Mouse (Mus musculus): ENCODE results near the gene Ssh2. TPM values are rescaled to one million over a fixed set of nuclear protein-coding genes. Genes with fewer than 3 reads are reported as not detected.
A peak's percentile ranks its signal among the peaks of the same experiment; 100 is the strongest.

Gene Ssh2
- polyA plus RNA-seq, 1 experiment from 2014 or later: 3.0 TPM

- H3K27me3 ChIP-seq (ENCODE audit: control insufficient read depth, insufficient read depth, low read length): no peaks in the 10 kb centered on the region
- TF ChIP-seq EP300 (optimal IDR thresholded peaks at IDR 0.05) (no peak), CTCF (IDR thresholded peaks at IDR 0.05; ENCODE audit: low read depth) (no peak)
- no peak overlapping the region for H3K4me2 ChIP-seq (replicated peaks; ENCODE audit: low read depth)
- ATAC-seq (ENCODE audit: low FRiP score, low TSS enrichment) (no peak), DNase-seq (ENCODE audit: low spot score) (no peak)
- no peak overlapping the region for H3K4me3 ChIP-seq (ENCODE audit: low read depth, low read length)
- H3K9me3 ChIP-seq (ENCODE audit: control insufficient read depth, low read length): no peaks in the 10 kb centered on the region
- H3K4me1 ChIP-seq (replicated peaks; ENCODE audit: control insufficient read depth, insufficient read depth): no peaks in the 10 kb centered on the region
- H3K36me3 ChIP-seq (ENCODE audit: control insufficient read depth, insufficient read depth, low read length): no peaks in the 10 kb centered on the region
- no peak overlapping the region for H3K27ac ChIP-seq (replicated peaks)
- H3K9ac ChIP-seq (ENCODE audit: low read length): no peak overlapping the region
- WGBS: 78% methylated on average over 2 of the region's 2 CpGs
Measured at GRCm38 (mm10) chr11:77330529-77330928, 114.4 kb downstream of the Ssh2 start.

GRCm38 (mm10) chr11:77347273-77347672 lies 131.2 kb downstream of the Ssh2 start:
- Histone ChIP-seq H3K4me1 (replicated peaks; ENCODE audit: control insufficient read depth, insufficient read depth) (no peaks in the 10 kb centered on the region), H3K4me2 (replicated peaks; ENCODE audit: low read depth) (no peak overlapping the region)

GRCm38 (mm10) chr11:77348142-77348741 lies 132.2 kb downstream of the Ssh2 start:
- Histone ChIP-seq H3K27me3 (ENCODE audit: control insufficient read depth, insufficient read depth, low read length) (no peaks in the 10 kb centered on the region), H3K9me3 (ENCODE audit: control insufficient read depth, low read length) (no peaks in the 10 kb centered on the region), H3K36me3 (ENCODE audit: control insufficient read depth, insufficient read depth, low read length) (no peaks in the 10 kb centered on the region), H3K27ac (replicated peaks) (peak overlapping the region; percentile 65; the same call in 1 of the 2 replicates), H3K4me2 (replicated peaks; ENCODE audit: low read depth) (peak overlapping the region; percentile 70), H3K4me1 (replicated peaks; ENCODE audit: control insufficient read depth, insufficient read depth) (no peaks in the 10 kb centered on the region), H3K4me3 (ENCODE audit: low read depth, low read length) (peak overlapping the region; percentile 68), H3K9ac (ENCODE audit: low read length) (peak overlapping the region; percentile 71)
- WGBS: 1% methylated on average over 51 of the region's 54 CpGs
- TF ChIP-seq EP300 (optimal IDR thresholded peaks at IDR 0.05) (no peak), CTCF (IDR thresholded peaks at IDR 0.05; ENCODE audit: low read depth) (no peak)
- ATAC-seq (ENCODE audit: low FRiP score, low TSS enrichment): peak; percentile 99
- DNase-seq (ENCODE audit: low spot score): peak; percentile 93

More at GRCm38 (mm10) chr11:77347273-77347672, 131.2 kb downstream of the Ssh2 start:
- 87% methylated on average over 4 of the region's 4 CpGs for WGBS
- Histone ChIP-seq H3K9me3 (ENCODE audit: control insufficient read depth, low read length) (no peaks in the 10 kb centered on the region), H3K9ac (ENCODE audit: low read length) (no peak overlapping the region), H3K36me3 (ENCODE audit: control insufficient read depth, insufficient read depth, low read length) (no peaks in the 10 kb centered on the region), H3K4me3 (ENCODE audit: low read depth, low read length) (no peak overlapping the region), H3K27me3 (ENCODE audit: control insufficient read depth, insufficient read depth, low read length) (no peaks in the 10 kb centered on the region), H3K27ac (replicated peaks) (no peak overlapping the region)
- no peak for ATAC-seq (ENCODE audit: low FRiP score, low TSS enrichment)
- DNase-seq (ENCODE audit: low spot score): no peak
- no peak for TF ChIP-seq EP300 (optimal IDR thresholded peaks at IDR 0.05)
- TF ChIP-seq CTCF (IDR thresholded peaks at IDR 0.05; ENCODE audit: low read depth): no peak

- Histone ChIP-seq H3K4me2 (replicated peaks; ENCODE audit: low read depth) (peak overlapping the region; percentile 70), H3K9me3 (ENCODE audit: control insufficient read depth, low read length) (no peaks in the 10 kb centered on the region), H3K4me1 (replicated peaks; ENCODE audit: control insufficient read depth, insufficient read depth) (no peaks in the 10 kb centered on the region), H3K27ac (replicated peaks) (no peak overlapping the region), H3K27me3 (ENCODE audit: control insufficient read depth, insufficient read depth, low read length) (no peaks in the 10 kb centered on the region), H3K9ac (ENCODE audit: low read length) (peak overlapping the region; percentile 71), H3K4me3 (ENCODE audit: low read depth, low read length) (peak overlapping the region; percentile 68), H3K36me3 (ENCODE audit: control insufficient read depth, insufficient read depth, low read length) (no peaks in the 10 kb centered on the region)
- TF ChIP-seq CTCF (IDR thresholded peaks at IDR 0.05; ENCODE audit: low read depth) (no peak), EP300 (optimal IDR thresholded peaks at IDR 0.05) (no peak)
- ATAC-seq (ENCODE audit: low FRiP score, low TSS enrichment) (no peak), DNase-seq (ENCODE audit: low spot score) (no peak)
- WGBS: 45% methylated on average over 6 of the region's 6 CpGs
Measured at GRCm38 (mm10) chr11:77348985-77349384, 132.9 kb downstream of the Ssh2 start.

- Histone ChIP-seq H3K27ac (replicated peaks) (no peak overlapping the region), H3K4me3 (ENCODE audit: low read depth, low read length) (peak overlapping the region; percentile 68), H3K9ac (ENCODE audit: low read length) (no peak overlapping the region), H3K36me3 (ENCODE audit: control insufficient read depth, insufficient read depth, low read length) (no peaks in the 10 kb centered on the region), H3K4me1 (replicated peaks; ENCODE audit: control insufficient read depth, insufficient read depth) (no peaks in the 10 kb centered on the region), H3K4me2 (replicated peaks; ENCODE audit: low read depth) (peak overlapping the region; percentile 70; the same call in 1 of the 2 replicates), H3K9me3 (ENCODE audit: control insufficient read depth, low read length) (no peaks in the 10 kb centered on the region), H3K27me3 (ENCODE audit: control insufficient read depth, insufficient read depth, low read length) (no peaks in the 10 kb centered on the region)
- TF ChIP-seq CTCF (IDR thresholded peaks at IDR 0.05; ENCODE audit: low read depth) (no peak), EP300 (optimal IDR thresholded peaks at IDR 0.05) (no peak)
- no peak for ATAC-seq (ENCODE audit: low FRiP score, low TSS enrichment)
- DNase-seq (ENCODE audit: low spot score): no peak
- WGBS: 80% methylated on average over 2 of the region's 2 CpGs
Measured at GRCm38 (mm10) chr11:77349698-77350097, 133.6 kb downstream of the Ssh2 start.

- Histone ChIP-seq H3K27me3 (ENCODE audit: control insufficient read depth, insufficient read depth, low read length) (no peaks in the 10 kb centered on the region), H3K4me3 (ENCODE audit: low read depth, low read length) (no peak overlapping the region), H3K4me2 (replicated peaks; ENCODE audit: low read depth) (no peak overlapping the region), H3K4me1 (replicated peaks; ENCODE audit: control insufficient read depth, insufficient read depth) (no peaks in the 10 kb centered on the region), H3K9ac (ENCODE audit: low read length) (no peak overlapping the region), H3K9me3 (ENCODE audit: control insufficient read depth, low read length) (no peaks in the 10 kb centered on the region), H3K27ac (replicated peaks) (no peak overlapping the region), H3K36me3 (ENCODE audit: control insufficient read depth, insufficient read depth, low read length) (no peaks in the 10 kb centered on the region)
- no peak for ATAC-seq (ENCODE audit: low FRiP score, low TSS enrichment)
- TF ChIP-seq CTCF (IDR thresholded peaks at IDR 0.05; ENCODE audit: low read depth) (no peak), EP300 (optimal IDR thresholded peaks at IDR 0.05) (no peak)
- no peak for DNase-seq (ENCODE audit: low spot score)
- 70% methylated on average over 3 of the region's 3 CpGs for WGBS
Measured at GRCm38 (mm10) chr11:77355055-77355454, 139.0 kb downstream of the Ssh2 start.
